Mouse (Mus musculus): ENCODE data around the gene Mtmr11. TPM values are rescaled to one million over a fixed set of nuclear protein-coding genes. Genes with fewer than 3 reads are reported as not detected.

The Mtmr11 gene
- polyA plus RNA-seq, 1 experiment from 2014 or later = 13.0 TPM

DNA sequence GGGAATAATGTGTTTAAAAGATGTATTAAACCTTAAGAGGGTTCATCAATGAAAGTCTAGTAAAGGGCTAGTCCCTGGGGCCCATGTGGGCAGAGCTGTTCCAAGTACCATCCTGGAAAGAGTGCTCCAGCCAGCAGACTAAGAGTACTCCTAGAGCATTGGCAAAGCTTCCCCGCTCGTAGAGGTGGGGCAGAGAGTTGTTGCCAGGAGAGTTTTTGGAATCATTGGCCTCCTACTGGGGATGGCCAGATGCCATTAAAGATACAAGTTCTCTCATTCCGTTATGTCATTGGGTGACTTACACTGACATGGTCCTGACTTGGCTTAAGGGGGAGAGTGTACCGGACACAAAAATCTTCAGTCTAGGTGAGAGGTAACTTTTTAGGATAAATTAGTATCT is 17.7 kb downstream of the Mtmr11 start:
- H3K9me3 ChIP-seq (ENCODE audit: low read depth, low read length) = no peaks in the 10 kb centered on the region
- H3K4me3 ChIP-seq (ENCODE audit: low read depth, low read length) = no peak overlapping the region
- H3K9ac ChIP-seq = no peak overlapping the region
- no peak for ATAC-seq (ENCODE audit: insufficient read depth)
- TF ChIP-seq CTCF (IDR thresholded peaks at IDR 0.05; ENCODE audit: low read depth) = no peak
- 0 out of 2 replicates have a peak, but pooled peaks cover 8% of the 10 kb centered on the region for H3K4me1 ChIP-seq (ENCODE audit: insufficient read depth)
- 54% methylated on average over 4 of the region's 4 CpGs for WGBS
- DNase-seq = no peak
- no peak overlapping the region for H3K4me2 ChIP-seq
- no peak overlapping the region for H3K27ac ChIP-seq (ENCODE audit: low read depth)
- H3K36me3 ChIP-seq (ENCODE audit: insufficient read depth) = peaks cover 39% of the 10 kb centered on the region
- H3K27me3 ChIP-seq (ENCODE audit: insufficient read depth, low read length) = no peaks in the 10 kb centered on the region

DNA sequence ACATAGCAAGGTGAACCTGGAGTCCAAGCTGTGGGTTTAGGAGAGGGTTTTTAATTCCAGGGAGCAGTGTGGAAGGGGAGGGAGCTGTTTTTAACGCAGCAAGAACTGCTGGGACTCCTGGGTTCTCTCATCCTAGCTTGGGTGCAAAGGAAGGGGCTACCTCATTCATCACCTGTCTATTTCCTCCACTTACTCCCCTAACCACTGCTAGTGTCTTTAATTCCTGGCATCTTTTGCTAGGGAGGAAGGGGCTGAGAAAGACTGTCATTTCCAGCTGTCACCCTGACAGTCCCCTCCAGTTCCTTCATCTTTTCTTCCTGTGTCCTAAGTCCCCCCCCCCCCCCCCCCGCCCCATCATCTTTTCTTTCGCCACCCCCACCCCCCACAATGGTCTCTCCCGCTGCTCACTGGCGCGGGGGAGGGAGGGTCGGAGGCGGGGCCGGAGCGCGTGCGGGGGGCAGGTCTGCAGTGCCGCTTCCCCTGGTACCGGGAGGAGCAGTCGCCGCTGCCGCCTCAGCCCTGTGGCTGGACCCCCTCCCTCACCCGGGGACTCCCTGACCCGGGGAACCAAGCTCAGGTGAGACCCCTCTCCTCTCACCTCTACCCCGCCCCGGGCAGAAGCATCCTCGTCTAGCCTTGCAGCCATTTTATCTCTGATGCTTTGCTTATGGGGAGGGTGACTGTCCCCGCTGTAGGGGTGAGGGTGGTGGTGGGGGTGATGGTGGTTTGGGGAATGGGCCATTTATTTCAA is 19.1 kb downstream of the Mtmr11 start, which contains the start of gene Sv2a:
Gene Sv2a (plus strand): TSS at position 425 of the 751 bp plus-strand sequence.
- H3K27me3 ChIP-seq (ENCODE audit: insufficient read depth, low read length) = no peaks in the 10 kb centered on the region
- H3K4me2 ChIP-seq = peak within 1 kb of the TSS; percentile 79
- peak within 1 kb of the TSS; percentile 51 for H3K4me3 ChIP-seq (ENCODE audit: low read depth, low read length)
- H3K9ac ChIP-seq = peak within 1 kb of the TSS; percentile 66
- no peak for TF ChIP-seq CTCF (IDR thresholded peaks at IDR 0.05; ENCODE audit: low read depth)
- ATAC-seq (ENCODE audit: insufficient read depth) (0 out of 2 replicates have a peak, but pooled peaks have one; percentile 23), DNase-seq (peak; percentile 45)
- 0 out of 2 replicates have a peak, but pooled peaks cover 8% of the 10 kb centered on the region for H3K4me1 ChIP-seq (ENCODE audit: insufficient read depth)
- under 1% methylated on average over 19 of the region's 23 CpGs for WGBS
- H3K9me3 ChIP-seq (ENCODE audit: low read depth, low read length) = no peaks in the 10 kb centered on the region
- peaks cover 25% of the 10 kb centered on the region for H3K36me3 ChIP-seq (ENCODE audit: insufficient read depth)
- no peak within 1 kb of the TSS for H3K27ac ChIP-seq (ENCODE audit: low read depth)

DNA sequence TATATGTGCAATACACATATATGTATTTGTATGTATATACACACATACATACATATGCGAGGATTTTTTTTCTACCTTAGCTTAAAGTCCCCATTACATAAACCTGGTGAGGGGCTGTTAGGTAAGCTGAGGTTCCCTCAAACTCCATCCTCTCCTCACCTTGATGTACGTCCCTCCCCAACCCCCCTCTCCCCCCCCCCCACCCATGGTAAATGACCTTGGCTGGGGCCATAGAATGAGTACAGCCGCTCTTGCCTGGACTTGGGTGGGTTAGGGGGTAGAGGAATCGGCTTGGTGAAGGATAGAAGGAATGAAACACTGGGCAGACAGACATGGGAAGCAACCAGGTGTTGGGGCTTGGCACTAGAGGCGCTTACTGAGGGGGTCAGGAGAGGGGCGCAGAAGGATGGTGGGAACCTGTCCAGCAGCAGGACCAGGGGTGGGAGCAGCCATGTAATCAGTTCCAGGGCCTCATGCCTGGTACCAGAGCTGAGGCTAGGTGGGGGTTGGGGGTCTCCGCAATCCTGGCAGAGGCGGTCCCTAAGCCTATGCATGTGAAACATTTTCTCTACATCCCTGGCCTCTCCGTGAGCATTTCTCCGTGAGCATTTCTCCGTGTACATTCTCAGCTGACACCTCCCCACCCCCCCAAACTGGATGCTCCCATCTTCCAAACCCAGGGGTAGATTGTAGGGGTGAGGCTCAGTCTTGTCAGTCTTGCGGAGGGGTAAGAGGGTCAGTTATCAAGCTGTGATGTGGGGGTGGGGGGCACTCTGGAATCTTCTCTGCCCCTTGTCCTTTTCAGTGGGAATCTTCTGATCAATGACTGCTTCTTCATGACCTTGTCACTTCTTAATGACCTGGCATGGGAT is 19.9 kb downstream of the Mtmr11 start:
- Histone ChIP-seq H3K27ac (ENCODE audit: low read depth) (no peak overlapping the region), H3K9ac (peak overlapping the region; percentile 66), H3K4me2 (peak overlapping the region; percentile 79), H3K4me1 (ENCODE audit: insufficient read depth) (0 out of 2 replicates have a peak, but pooled peaks cover 8% of the 10 kb centered on the region), H3K4me3 (ENCODE audit: low read depth, low read length) (peak overlapping the region; percentile 51), H3K27me3 (ENCODE audit: insufficient read depth, low read length) (no peaks in the 10 kb centered on the region), H3K9me3 (ENCODE audit: low read depth, low read length) (no peaks in the 10 kb centered on the region), H3K36me3 (ENCODE audit: insufficient read depth) (peaks cover 16% of the 10 kb centered on the region)
- no peak for DNase-seq
- ATAC-seq (ENCODE audit: insufficient read depth) = peak; percentile 29
- TF ChIP-seq CTCF (IDR thresholded peaks at IDR 0.05; ENCODE audit: low read depth) = no peak
- WGBS = 25% methylated on average over 11 of the region's 12 CpGs

DNA sequence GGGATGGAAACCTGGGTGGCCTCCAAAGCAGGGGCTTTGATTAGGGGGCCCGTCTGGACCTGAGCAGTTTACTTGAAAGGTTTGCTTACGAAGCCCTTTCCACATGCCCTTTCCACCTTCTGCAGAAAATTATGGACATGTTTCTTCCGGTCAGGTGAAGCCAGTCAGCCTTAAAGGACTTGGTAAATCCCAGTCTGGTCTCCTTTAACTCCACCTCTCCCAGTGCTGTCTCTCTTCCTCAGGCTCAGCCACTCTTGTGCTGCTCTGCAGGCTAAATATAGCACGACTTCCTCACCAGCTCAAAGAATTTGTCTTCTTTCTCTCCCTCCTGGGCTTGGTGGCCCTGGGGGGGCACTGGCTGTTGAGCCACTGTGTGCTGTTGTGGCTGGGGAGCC is 20.6 kb downstream of the Mtmr11 start:
- TF ChIP-seq CTCF (IDR thresholded peaks at IDR 0.05; ENCODE audit: low read depth) = no peak
- WGBS = 19% methylated on average over 4 of the region's 4 CpGs
- H3K4me1 ChIP-seq (ENCODE audit: insufficient read depth) = 0 out of 2 replicates have a peak, but pooled peaks cover 8% of the 10 kb centered on the region
- H3K27ac ChIP-seq (ENCODE audit: low read depth) = no peak overlapping the region
- H3K27me3 ChIP-seq (ENCODE audit: insufficient read depth, low read length) = no peaks in the 10 kb centered on the region
- DNase-seq = peak; percentile 24
- H3K4me3 ChIP-seq (ENCODE audit: low read depth, low read length) = 0 out of 2 replicates have a peak overlapping the region, but pooled peaks have one; percentile 51
- H3K9ac ChIP-seq = 0 out of 2 replicates have a peak overlapping the region, but pooled peaks have one; percentile 66
- H3K36me3 ChIP-seq (ENCODE audit: insufficient read depth) = peaks cover 12% of the 10 kb centered on the region
- H3K4me2 ChIP-seq = peak overlapping the region; percentile 79
- H3K9me3 ChIP-seq (ENCODE audit: low read depth, low read length) = no peaks in the 10 kb centered on the region
- ATAC-seq (ENCODE audit: insufficient read depth) = no peak

DNA sequence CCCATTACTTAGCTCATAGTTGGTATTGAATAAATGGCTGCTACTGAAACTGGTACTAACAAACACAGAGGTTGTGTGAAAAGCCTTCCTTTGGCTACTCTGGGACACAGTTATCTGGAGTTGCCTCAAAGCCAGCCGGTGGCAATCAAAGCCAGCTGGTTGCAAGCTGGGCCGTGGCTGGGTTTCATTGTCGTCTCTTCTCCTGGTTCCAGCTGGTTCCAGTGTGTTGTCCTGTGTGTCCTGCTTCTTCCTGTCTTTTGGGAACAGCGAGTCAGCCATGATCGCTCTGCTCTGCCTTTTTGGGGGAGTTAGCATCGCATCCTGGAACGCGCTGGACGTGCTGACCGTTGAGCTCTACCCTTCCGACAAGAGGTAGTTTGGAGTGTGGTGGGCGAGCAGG is 31.2 kb downstream of the Mtmr11 start:
- Histone ChIP-seq H3K4me1 (ENCODE audit: insufficient read depth) (peaks cover 8% of the 10 kb centered on the region; the same call in 1 of the 2 replicates), H3K27ac (ENCODE audit: low read depth) (no peak overlapping the region), H3K27me3 (ENCODE audit: insufficient read depth, low read length) (no peaks in the 10 kb centered on the region), H3K4me2 (no peak overlapping the region), H3K9me3 (ENCODE audit: low read depth, low read length) (no peaks in the 10 kb centered on the region), H3K36me3 (ENCODE audit: insufficient read depth) (0 out of 2 replicates have a peak, but pooled peaks cover 4% of the 10 kb centered on the region), H3K9ac (no peak overlapping the region), H3K4me3 (ENCODE audit: low read depth, low read length) (no peak overlapping the region)
- 52% methylated on average over 12 of the region's 12 CpGs for WGBS
- ATAC-seq (ENCODE audit: insufficient read depth) (no peak), DNase-seq (no peak)
- no peak for TF ChIP-seq CTCF (IDR thresholded peaks at IDR 0.05; ENCODE audit: low read depth)

DNA sequence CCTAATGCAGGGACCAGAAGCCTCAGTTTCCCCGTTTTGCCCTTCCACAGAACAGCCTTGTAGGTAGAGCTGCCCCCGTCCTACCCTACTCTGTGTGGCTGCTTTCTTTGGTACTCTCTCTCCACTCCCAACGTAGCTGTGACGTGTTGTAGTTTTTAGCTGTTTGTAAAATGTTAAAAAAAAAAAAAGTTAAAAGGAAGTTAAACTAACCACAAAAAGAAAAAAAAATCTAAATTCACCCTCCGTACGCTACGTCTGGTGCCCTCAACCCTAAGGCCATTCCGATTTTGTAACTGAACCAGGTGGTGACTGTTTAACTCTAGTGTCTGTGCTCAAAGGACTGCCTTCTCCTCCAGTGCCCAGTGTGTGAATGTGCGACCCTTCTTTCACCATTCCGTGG is 33.2 kb downstream of the Mtmr11 start:
- Histone ChIP-seq H3K4me2 (no peak overlapping the region), H3K9me3 (ENCODE audit: low read depth, low read length) (no peaks in the 10 kb centered on the region), H3K27me3 (ENCODE audit: insufficient read depth, low read length) (no peaks in the 10 kb centered on the region), H3K9ac (no peak overlapping the region), H3K27ac (ENCODE audit: low read depth) (no peak overlapping the region), H3K4me1 (ENCODE audit: insufficient read depth) (peaks cover 10% of the 10 kb centered on the region; the same call in 1 of the 2 replicates), H3K36me3 (ENCODE audit: insufficient read depth) (0 out of 2 replicates have a peak, but pooled peaks cover 4% of the 10 kb centered on the region), H3K4me3 (ENCODE audit: low read depth, low read length) (no peak overlapping the region)
- WGBS = 86% methylated on average over 10 of the region's 10 CpGs
- ATAC-seq (ENCODE audit: insufficient read depth) (no peak), DNase-seq (no peak)
- no peak for TF ChIP-seq CTCF (IDR thresholded peaks at IDR 0.05; ENCODE audit: low read depth)
